In the genomic region with DNA sequence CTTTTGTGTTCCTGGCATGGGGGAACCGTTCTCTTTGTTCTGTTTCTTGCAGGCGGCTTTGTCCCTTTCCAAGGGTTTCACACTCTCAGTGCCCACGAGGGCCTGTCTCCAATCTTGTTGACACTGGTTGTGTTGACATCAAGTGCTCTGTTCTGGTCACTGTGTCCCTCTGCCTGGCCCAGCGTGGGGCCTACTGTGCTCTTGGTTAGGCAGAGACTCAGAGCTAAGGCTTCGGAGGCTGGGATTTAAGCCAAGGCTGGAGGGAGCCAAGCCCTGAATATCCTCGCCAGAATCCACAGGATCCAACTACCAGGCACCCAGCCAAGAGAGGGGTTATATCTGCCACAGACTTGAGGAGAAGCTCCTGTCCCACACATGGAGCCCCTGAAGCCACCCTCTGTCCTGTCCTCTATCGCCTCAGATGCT, we compare ENCODE assay signal across 9 mouse cellular contexts. TPM values are rescaled to one million over a fixed set of nuclear protein-coding genes. Genes with fewer than 3 reads are reported as not detected.
A peak's percentile ranks its signal among the peaks of the same experiment; 100 is the strongest.
DNase-seq lines count a peak whose midpoint lies in the region; ATAC-seq and TF ChIP-seq lines count a peak whose summit lies in the region.
"Had no signal": no experiment of that assay in that cellular context is flagged by ENCODE, and none has a peak within 500 bp of the region (broad histone marks: within the 10 kb centered on the region; RNA-seq: fewer than 3 reads in every experiment).

No protein-coding gene starts in this region.

- H3K4me1 ChIP-seq in midbrain, embryonic 14.5 days (ENCODE audit: control insufficient read depth, insufficient read depth, low read length): peaks cover 8% of the 10 kb centered on the region; the same call in 1 of the 2 replicates
- no peaks in the 10 kb centered on the region for H3K4me1 ChIP-seq in midbrain, embryonic 10.5 days

- no peak overlapping the region for H3K27ac ChIP-seq in midbrain, embryonic 14.5 days (replicated peaks; ENCODE audit: low read depth, low read length)
- no peak overlapping the region for H3K27ac ChIP-seq in midbrain, embryonic 10.5 days (replicated peaks)
- H3K27ac ChIP-seq in left cerebral cortex, adult 2 months: 0 out of 2 replicates have a peak overlapping the region, but pooled peaks have one; percentile 41

- no peaks in the 10 kb centered on the region for H3K36me3 ChIP-seq in midbrain, embryonic 14.5 days (ENCODE audit: control insufficient read depth, insufficient read depth, low read length)
- no peaks in the 10 kb centered on the region for H3K36me3 ChIP-seq in midbrain, embryonic 10.5 days

- H3K9ac ChIP-seq in midbrain, embryonic 14.5 days (replicated peaks; ENCODE audit: low read length): no peak overlapping the region

- DNase-seq in midbrain, embryonic 14.5 days: peak; percentile 71
- no peak for DNase-seq in midbrain, embryonic 10.5 days (ENCODE audit: low spot score)
- DNase-seq in frontal cortex, postnatal 14 days (ENCODE audit: low spot score in 2 of 2): peak; percentile 55 to 67
- DNase-seq in heart, postnatal 4 days: peak; percentile 92
- peak; percentile 36 to 49 for DNase-seq in left cerebral cortex, adult 2 months (ENCODE audit: extremely low spot score in 1 of 2, low spot score in 2 of 2)
- peak; percentile 84 for DNase-seq in ovary, adult 18-20 months (ENCODE audit: low spot score)
- DNase-seq in thymus, postnatal 14 days: no peak
- no peak for DNase-seq in yolk sac, embryonic 10.5 days (ENCODE audit: low spot score)

- no peak overlapping the region for H3K4me2 ChIP-seq in midbrain, embryonic 14.5 days (ENCODE audit: low read length)

- H3K4me3 ChIP-seq in midbrain, embryonic 14.5 days (replicated peaks; ENCODE audit: low read depth, low read length): no peak overlapping the region
- H3K4me3 ChIP-seq in midbrain, embryonic 10.5 days: no peak overlapping the region
- no peak overlapping the region for H3K4me3 ChIP-seq in left cerebral cortex, adult 2 months

- peaks cover 3% of the 10 kb centered on the region; the same call in 1 of the 2 replicates for H3K9me3 ChIP-seq in midbrain, embryonic 14.5 days (ENCODE audit: control insufficient read depth, low read length)
- peaks cover 9% of the 10 kb centered on the region for H3K9me3 ChIP-seq in midbrain, embryonic 10.5 days (replicated peaks)

- ATAC-seq in midbrain, embryonic 14.5 days (ENCODE audit: low FRiP score, low TSS enrichment): no peak

- TF ChIP-seq CTCF in left cerebral cortex, adult 2 months (IDR thresholded peaks at IDR 0.05): no peak

- intact Hi-C loops in left cerebral cortex, adult 2 months (cut with DNase I): no loop called here

- no peaks in the 10 kb centered on the region for H3K27me3 ChIP-seq in midbrain, embryonic 14.5 days (ENCODE audit: control insufficient read depth, insufficient read depth, low read length)
- H3K27me3 ChIP-seq in midbrain, embryonic 10.5 days (ENCODE audit: low read depth, poor library complexity, severe bottlenecking): no peaks in the 10 kb centered on the region
- H3K27me3 ChIP-seq: Patski had no signal

- 71% methylated on average over 7 of the region's 7 CpGs for WGBS in midbrain, embryonic 14.5 days
- 76% methylated on average over 7 of the region's 7 CpGs for WGBS in midbrain, embryonic 10.5 days

RNA-seq across cellular contexts. Expression of gene 1700029H14Rik, which starts 32.4 kb away (rescaled TPM):
- polyA plus RNA-seq in midbrain, embryonic 14.5 days (2014; fragmentation: Nextera tagmentation; extraction: Ambion mirVana): not detected in 2 replicates
- not detected in 2 replicates for polyA plus RNA-seq in midbrain, embryonic 10.5 days (2016; fragmentation: Nextera tagmentation; extraction: Ambion mirVana)
- not detected for total RNA-seq in heart, postnatal 4 days (2021)
- under 1 TPM; 0.38 to 0.77 TPM for total RNA-seq in left cerebral cortex, adult 2 months (2021)
- polyA plus RNA-seq: Patski had no signal

RNA-seq across cellular contexts. Expression of gene Gas6, which starts 35.6 kb away (rescaled TPM):
- polyA plus RNA-seq in midbrain, embryonic 14.5 days (2014; fragmentation: Nextera tagmentation; extraction: Ambion mirVana): 17.7 and 19.2 TPM in 2 replicates
- 8.9 and 14.6 TPM in 2 replicates for polyA plus RNA-seq in midbrain, embryonic 10.5 days (2016; fragmentation: Nextera tagmentation; extraction: Ambion mirVana)
- total RNA-seq in heart, postnatal 4 days (2021): 100 to 1,000 TPM; 148 to 153 TPM
- 10 to 100 TPM; 96.8 to 98.7 TPM for total RNA-seq in left cerebral cortex, adult 2 months (2021)

Comparison
In these comparisons a context has a peak if more than half of its experiments do, and no peak if none do; other contexts are left out.
1. DNase-seq: peak in midbrain, embryonic 14.5 days (single experiment), frontal cortex, postnatal 14 days (2 of 2), heart, postnatal 4 days (single experiment), left cerebral cortex, adult 2 months (2 of 2) and ovary, adult 18-20 months (single experiment); none in midbrain, embryonic 10.5 days (single experiment), thymus, postnatal 14 days (single experiment) and yolk sac, embryonic 10.5 days (single experiment).